Comparison of ENCODE assay signal across 9 mouse cellular contexts in the genomic region with DNA sequence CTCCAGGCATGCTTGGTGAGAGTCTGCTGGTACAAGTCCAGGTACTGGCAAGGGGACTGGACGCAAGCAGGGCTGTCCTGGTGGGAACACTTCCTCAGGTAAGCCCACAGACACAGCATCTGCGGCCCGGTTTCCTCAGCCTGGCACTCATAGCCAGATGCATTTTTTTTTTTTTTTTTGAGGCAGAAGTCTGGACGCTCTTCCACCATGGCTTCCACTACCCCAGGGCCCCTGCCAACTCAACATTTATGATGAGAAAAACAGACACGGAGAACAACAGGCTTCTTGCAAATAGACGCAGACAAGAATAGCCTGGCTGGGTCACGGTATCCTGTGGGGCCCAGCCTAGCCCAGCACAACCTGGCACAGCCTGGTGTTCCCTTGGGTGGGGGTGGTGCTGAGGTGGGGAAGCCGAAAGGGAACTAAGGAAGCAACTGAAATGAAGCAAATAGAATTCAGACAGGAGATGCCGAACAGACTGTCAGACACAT. TPM values are rescaled to one million over a fixed set of nuclear protein-coding genes. Genes with fewer than 3 reads are reported as not detected.
A peak's percentile ranks its signal among the peaks of the same experiment; 100 is the strongest.
DNase-seq lines count a peak whose midpoint lies in the region; ATAC-seq and TF ChIP-seq lines count a peak whose summit lies in the region.
"Had no signal": no experiment of that assay in that cellular context is flagged by ENCODE, and none has a peak within 500 bp of the region (broad histone marks: within the 10 kb centered on the region; RNA-seq: fewer than 3 reads in every experiment).

No protein-coding gene starts in this region.

- TF ChIP-seq EP300 in liver, postnatal 0 days (IDR thresholded peaks at IDR 0.05; ENCODE audit: low read depth), result no peak

- no peak overlapping the region for H3K4me2 ChIP-seq in kidney, embryonic 14.5 days (replicated peaks; ENCODE audit: low read depth, low read length)
- H3K4me2 ChIP-seq in embryonic facial prominence, embryonic 13.5 days, result no peak overlapping the region
- no peak overlapping the region for H3K4me2 ChIP-seq in limb, embryonic 14.5 days (replicated peaks; ENCODE audit: low read depth, low read length, severe bottlenecking)
- H3K4me2 ChIP-seq in liver, postnatal 0 days (ENCODE audit: low read depth, low read length), result no peak overlapping the region; the same call in 1 of the 2 replicates

- H3K9ac ChIP-seq in kidney, embryonic 14.5 days (ENCODE audit: low read depth, low read length), result no peak overlapping the region
- no peak overlapping the region for H3K9ac ChIP-seq in embryonic facial prominence, embryonic 13.5 days
- 0 out of 2 replicates have a peak overlapping the region, but pooled peaks have one; percentile 25 for H3K9ac ChIP-seq in limb, embryonic 14.5 days (ENCODE audit: low read depth, low read length, severe bottlenecking)
- H3K9ac ChIP-seq in liver, postnatal 0 days (replicated peaks), result no peak overlapping the region

- TF ChIP-seq CTCF in liver, postnatal 0 days (IDR thresholded peaks at IDR 0.05; ENCODE audit: low read depth), result no peak

- TF ChIP-seq POLR2A in limb, embryonic 14.5 days (IDR thresholded peaks at IDR 0.05; ENCODE audit: borderline replicate concordance, extremely low read depth, insufficient read depth, insufficient read length), result no peak

- H3K27ac ChIP-seq in kidney, embryonic 14.5 days (ENCODE audit: low read depth, low read length), result no peak overlapping the region
- peak overlapping the region; percentile 81 for H3K27ac ChIP-seq in embryonic facial prominence, embryonic 13.5 days
- peak overlapping the region; percentile 81 for H3K27ac ChIP-seq in limb, embryonic 14.5 days (replicated peaks; ENCODE audit: low read depth, low read length)
- no peak overlapping the region for H3K27ac ChIP-seq in liver, postnatal 0 days (ENCODE audit: low read depth)

- H3K27me3 ChIP-seq in kidney, embryonic 14.5 days (ENCODE audit: control insufficient read depth, insufficient read depth, low read length), result no peaks in the 10 kb centered on the region
- no peaks in the 10 kb centered on the region for H3K27me3 ChIP-seq in embryonic facial prominence, embryonic 13.5 days
- no peaks in the 10 kb centered on the region for H3K27me3 ChIP-seq in limb, embryonic 14.5 days (ENCODE audit: control insufficient read depth, insufficient read depth, low read length)
- no peaks in the 10 kb centered on the region for H3K27me3 ChIP-seq in liver, postnatal 0 days (ENCODE audit: insufficient read depth, low read length)

- H3K9me3 ChIP-seq in kidney, embryonic 14.5 days (ENCODE audit: control insufficient read depth, low read length), result no peaks in the 10 kb centered on the region
- no peaks in the 10 kb centered on the region for H3K9me3 ChIP-seq in embryonic facial prominence, embryonic 13.5 days
- no peaks in the 10 kb centered on the region for H3K9me3 ChIP-seq in limb, embryonic 14.5 days (ENCODE audit: control insufficient read depth, low read length)
- no peaks in the 10 kb centered on the region for H3K9me3 ChIP-seq in liver, postnatal 0 days (ENCODE audit: low read length)
- H3K9me3 ChIP-seq: G1E had no signal

- intact Hi-C loops in heart, postnatal 10 days (cut with DNase I), result loop anchor here (10.0 kb wide), 1 partner anchor 45 kb away; the partner anchor contains the start of gene Ypel2

- no peak for ATAC-seq in kidney, embryonic 14.5 days (ENCODE audit: low FRiP score, low TSS enrichment)
- ATAC-seq in embryonic facial prominence, embryonic 13.5 days (ENCODE audit: insufficient number of reproducible peaks, insufficient read depth, low FRiP score, low TSS enrichment, low read depth), result no peak
- ATAC-seq in limb, embryonic 14.5 days (ENCODE audit: low FRiP score, low read depth), result no peak
- ATAC-seq in liver, postnatal 0 days, result no peak

- 0 out of 2 replicates have a peak, but pooled peaks cover 3% of the 10 kb centered on the region for H3K36me3 ChIP-seq in kidney, embryonic 14.5 days (ENCODE audit: control insufficient read depth, insufficient read depth, low read length)
- peaks cover 23% of the 10 kb centered on the region for H3K36me3 ChIP-seq in embryonic facial prominence, embryonic 13.5 days
- H3K36me3 ChIP-seq in limb, embryonic 14.5 days (ENCODE audit: control insufficient read depth, insufficient read depth, low read length), result peaks cover 10% of the 10 kb centered on the region; the same call in 1 of the 2 replicates
- no peaks in the 10 kb centered on the region; the same call in 1 of the 2 replicates for H3K36me3 ChIP-seq in liver, postnatal 0 days (replicated peaks; ENCODE audit: insufficient read depth, low read length)
- H3K36me3 ChIP-seq: G1E had no signal

- H3K4me1 ChIP-seq in kidney, embryonic 14.5 days (ENCODE audit: control insufficient read depth, insufficient read depth, low read length), result peaks cover 8% of the 10 kb centered on the region; the same call in 1 of the 2 replicates
- peaks cover 39% of the 10 kb centered on the region for H3K4me1 ChIP-seq in embryonic facial prominence, embryonic 13.5 days
- H3K4me1 ChIP-seq in limb, embryonic 14.5 days (ENCODE audit: control insufficient read depth, insufficient read depth, low read length), result peaks cover 6% of the 10 kb centered on the region
- H3K4me1 ChIP-seq in liver, postnatal 0 days (ENCODE audit: insufficient read depth), result peaks cover 19% of the 10 kb centered on the region

- DNase-seq in kidney, postnatal 36 days, result peak; percentile 40 to 44
- DNase-seq in heart, postnatal 10 days, result peak; percentile 74 to 78
- DNase-seq in limb, embryonic 14.5 days (ENCODE audit: low spot score), result no peak
- no peak for DNase-seq in yolk sac, embryonic 10.5 days (ENCODE audit: low spot score)
- no peak for DNase-seq in liver, postnatal 0 days
- no peak for DNase-seq in thymus, postnatal 10 days (ENCODE audit: low spot score in 2 of 2)

- WGBS in kidney, embryonic 14.5 days, result 73% methylated on average over 9 of the region's 9 CpGs
- WGBS in embryonic facial prominence, embryonic 13.5 days, result 73% methylated on average over 9 of the region's 9 CpGs
- 56% methylated on average over 9 of the region's 9 CpGs for WGBS in limb, embryonic 14.5 days
- 59% methylated on average over 9 of the region's 9 CpGs for WGBS in liver, postnatal 0 days (ENCODE audit: insufficient replicate concordance)

- no peak overlapping the region for H3K4me3 ChIP-seq in kidney, embryonic 14.5 days (ENCODE audit: low read length)
- no peak overlapping the region for H3K4me3 ChIP-seq in embryonic facial prominence, embryonic 13.5 days
- H3K4me3 ChIP-seq in limb, embryonic 14.5 days (replicated peaks; ENCODE audit: low read length), result no peak overlapping the region
- no peak overlapping the region for H3K4me3 ChIP-seq in liver, postnatal 0 days (ENCODE audit: low read depth, low read length)

RNA-seq across cellular contexts. Expression of gene Ypel2, which starts 43.5 kb away (rescaled TPM):
- polyA plus RNA-seq in kidney, embryonic 14.5 days (2014; fragmentation: Nextera tagmentation; extraction: Ambion mirVana), result 7.9 and 9.1 TPM in 2 replicates
- polyA plus RNA-seq in embryonic facial prominence, embryonic 13.5 days (2015; fragmentation: Nextera tagmentation; extraction: Ambion mirVana), result 12.2 and 14.6 TPM in 2 replicates
- total RNA-seq in heart, postnatal 10 days (2021), result 10 to 100 TPM; 26.1 to 31.3 TPM
- polyA plus RNA-seq in limb, embryonic 14.5 days (2012; rRNA removed), result 9.2 TPM in 2 replicates
- polyA plus RNA-seq in limb, embryonic 14.5 days (2014; fragmentation: Nextera tagmentation; extraction: Ambion mirVana), result 6.8 and 8.4 TPM in 2 replicates
- polyA plus RNA-seq in liver, postnatal 0 days (2015; fragmentation: Nextera tagmentation; extraction: Ambion mirVana), result 2.1 TPM in 2 replicates

Comparison
In these comparisons a context has a peak if more than half of its experiments do, and no peak if none do; other contexts are left out.
1. DNase-seq: peak in kidney, postnatal 36 days (2 of 2) and heart, postnatal 10 days (2 of 2); none in limb, embryonic 14.5 days (single experiment), yolk sac, embryonic 10.5 days (single experiment), liver, postnatal 0 days (single experiment) and thymus, postnatal 10 days (0 of 2).
2. H3K27ac ChIP-seq: peak in embryonic facial prominence, embryonic 13.5 days (single experiment) and limb, embryonic 14.5 days (single experiment); none in kidney, embryonic 14.5 days (single experiment) and liver, postnatal 0 days (single experiment).